Mouse (Mus musculus): ENCODE results near the gene Cypt1. TPM values are rescaled to one million over a fixed set of nuclear protein-coding genes. Genes with fewer than 3 reads are reported as not detected.

Gene Cypt1
- total RNA-seq (2014; fragmentation: Nextera tagmentation), result not detected in 2 replicates
- not detected in 2 replicates for total RNA-seq (2017)

GRCm38 (mm10) chrX:16522569-16522968, at the start of gene Cypt1:
Cypt1 (plus strand) TSS chrX:16522869.
- ATAC-seq (replicated peaks; ENCODE audit: poor library complexity, severe bottlenecking), result no peak

- ATAC-seq (replicated peaks; ENCODE audit: poor library complexity, severe bottlenecking), result peak; percentile 77
Measured at GRCm38 (mm10) chrX:16546806-16547205, 24.1 kb downstream of the Cypt1 start.

GRCm38 (mm10) chrX:16557061-16557460, 34.4 kb downstream of the Cypt1 start:
- no peak for ATAC-seq (replicated peaks; ENCODE audit: poor library complexity, severe bottlenecking)

- no peak for ATAC-seq (replicated peaks; ENCODE audit: poor library complexity, severe bottlenecking)
Measured at GRCm38 (mm10) chrX:16558501-16558900, 35.8 kb downstream of the Cypt1 start.

Other genes starting within 250 kb of the Cypt1 start
- gene Maoa, start 96.8 kb downstream of the Cypt1 start, total RNA-seq (2014; fragmentation: Nextera tagmentation), result 6.3 and 11.0 TPM in 2 replicates
- 16.6 and 16.7 TPM in 2 replicates for gene Maoa, start 96.8 kb downstream of the Cypt1 start, total RNA-seq (2017)

Measured in granulocyte monocyte progenitor cell, adult 5-6 weeks (primary cell).